Comparison of ENCODE assay signal across 13 mouse cellular contexts in the genomic region with DNA sequence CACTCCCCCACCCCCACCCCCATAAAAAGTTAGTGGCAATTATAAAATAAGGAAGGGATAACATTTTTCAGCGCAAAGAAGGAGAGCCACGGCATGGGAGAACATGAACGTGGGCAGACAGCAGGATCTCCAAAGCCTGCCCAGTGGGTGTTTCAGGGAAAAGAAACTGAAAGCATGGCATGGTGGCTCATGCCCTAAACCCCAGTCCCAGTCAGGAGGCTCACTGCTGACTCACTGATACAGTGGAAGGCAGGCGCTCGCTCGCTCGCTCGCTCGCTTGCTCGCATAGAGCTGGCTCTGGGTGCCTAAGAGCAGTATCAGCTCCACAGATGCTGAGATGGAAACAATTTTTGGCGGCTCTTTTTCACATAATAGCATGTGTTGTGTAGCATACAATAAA. TPM values are rescaled to one million over a fixed set of nuclear protein-coding genes. Genes with fewer than 3 reads are reported as not detected.
DNase-seq lines count a peak whose midpoint lies in the region; ATAC-seq and TF ChIP-seq lines count a peak whose summit lies in the region.
"Had no signal": no experiment of that assay in that cellular context is flagged by ENCODE, and none has a peak within 500 bp of the region (broad histone marks: within the 10 kb centered on the region; RNA-seq: fewer than 3 reads in every experiment).

No protein-coding gene starts in this region.

- no peak for TF ChIP-seq CTCF in gastrocnemius, adult 2 months (IDR thresholded peaks at IDR 0.05)
- TF ChIP-seq CTCF in stomach, postnatal 0 days (IDR thresholded peaks at IDR 0.05; ENCODE audit: low read depth), result no peak

- peak; percentile 88 for ATAC-seq in granulocyte monocyte progenitor cell, adult 5-6 weeks (replicated peaks; ENCODE audit: poor library complexity, severe bottlenecking)
- peak; percentile 73; the same call in 1 of the 2 replicates for ATAC-seq in stomach, postnatal 0 days (ENCODE audit: low FRiP score, low TSS enrichment)

- no peak for TF ChIP-seq EP300 in stomach, postnatal 0 days (optimal IDR thresholded peaks at IDR 0.05)

- no peaks in the 10 kb centered on the region for H3K36me3 ChIP-seq in stomach, postnatal 0 days (ENCODE audit: control insufficient read depth, insufficient read depth, low read length)
- H3K36me3 ChIP-seq: embryonic facial prominence, embryonic 15.5 days; limb, embryonic 13.5 days had no signal

- no peak for DNase-seq in gastrocnemius, adult 2 months
- DNase-seq in gastrocnemius, postnatal 4 days (ENCODE audit: low spot score in 2 of 2), result no peak
- DNase-seq in right cerebral cortex, adult 18-20 months, result peak; percentile 47
- no peak for DNase-seq in right cerebral cortex, postnatal 10 days (ENCODE audit: low spot score in 2 of 2)
- DNase-seq in stomach, postnatal 0 days (ENCODE audit: low spot score), result peak; percentile 42
- no peak for DNase-seq in adrenal gland, postnatal 4 days (ENCODE audit: low spot score in 2 of 2)
- no peak for DNase-seq in ovary, postnatal 36 days (ENCODE audit: low spot score)
- DNase-seq: kidney, adult 8-10 months had no signal

- no peaks in the 10 kb centered on the region for H3K27me3 ChIP-seq in stomach, postnatal 0 days (ENCODE audit: control insufficient read depth, insufficient read depth, low read length)
- H3K27me3 ChIP-seq: embryonic facial prominence, embryonic 15.5 days; limb, embryonic 13.5 days had no signal

- H3K9me3 ChIP-seq in stomach, postnatal 0 days (ENCODE audit: control insufficient read depth, low read length), result no peaks in the 10 kb centered on the region
- H3K9me3 ChIP-seq: embryonic facial prominence, embryonic 15.5 days; limb, embryonic 13.5 days had no signal

- no peaks in the 10 kb centered on the region for H3K4me1 ChIP-seq in stomach, postnatal 0 days (replicated peaks; ENCODE audit: control insufficient read depth, insufficient read depth)

- 71% methylated on average over 11 of the region's 11 CpGs for WGBS in stomach, postnatal 0 days

- no peak overlapping the region for H3K9ac ChIP-seq in stomach, postnatal 0 days (ENCODE audit: low read length)
- H3K9ac ChIP-seq: embryonic facial prominence, embryonic 15.5 days; limb, embryonic 13.5 days had no signal

- intact Hi-C loops in gastrocnemius, adult 2 months (cut with DNase I), result no loop called here

- no peak overlapping the region for H3K27ac ChIP-seq in gastrocnemius, adult 2 months
- H3K27ac ChIP-seq in stomach, postnatal 0 days (replicated peaks), result peak overlapping the region; percentile 40; the same call in 1 of the 2 replicates
- H3K27ac ChIP-seq: limb, embryonic 13.5 days had no signal

- no peak overlapping the region for H3K4me2 ChIP-seq in stomach, postnatal 0 days (replicated peaks; ENCODE audit: low read depth)
- H3K4me2 ChIP-seq: embryonic facial prominence, embryonic 15.5 days; limb, embryonic 13.5 days had no signal

- peak overlapping the region; percentile 39 for H3K4me3 ChIP-seq in gastrocnemius, adult 2 months
- no peak overlapping the region for H3K4me3 ChIP-seq in stomach, postnatal 0 days (ENCODE audit: low read depth, low read length)
- H3K4me3 ChIP-seq: embryonic facial prominence, embryonic 15.5 days; limb, embryonic 13.5 days had no signal

RNA-seq across cellular contexts. Expression of a gene that starts 3.8 kb away (rescaled TPM):
- total RNA-seq in gastrocnemius, adult 2 months (2021), result not detected
- total RNA-seq in gastrocnemius, postnatal 4 days (2021), result not detected
- 0.56 TPM in 1 of 2 replicates, not detected in the other for total RNA-seq in granulocyte monocyte progenitor cell, adult 5-6 weeks (2014; fragmentation: Nextera tagmentation)
- total RNA-seq in granulocyte monocyte progenitor cell, adult 5-6 weeks (2017), result not detected in 2 replicates
- 0.05 TPM in 1 of 2 replicates, not detected in the other for polyA plus RNA-seq in stomach, postnatal 0 days (2015; fragmentation: Nextera tagmentation; extraction: Ambion mirVana)
- total RNA-seq in adrenal gland, postnatal 4 days (2021), result not detected
- polyA plus RNA-seq: brain, embryonic 14.5 days; embryonic facial prominence, embryonic 15.5 days; limb, embryonic 13.5 days had no signal

RNA-seq across cellular contexts. Expression of a gene that starts 16.8 kb away (rescaled TPM):
- 10 to 100 TPM; 60.6 to 85.4 TPM for total RNA-seq in gastrocnemius, adult 2 months (2021)
- 100 to 1,000 TPM; 168 to 182 TPM for total RNA-seq in gastrocnemius, postnatal 4 days (2021)
- total RNA-seq in granulocyte monocyte progenitor cell, adult 5-6 weeks (2014; fragmentation: Nextera tagmentation), result 1,957 and 2,269 TPM in 2 replicates
- 1,824 and 1,957 TPM in 2 replicates for total RNA-seq in granulocyte monocyte progenitor cell, adult 5-6 weeks (2017)
- polyA plus RNA-seq in stomach, postnatal 0 days (2015; fragmentation: Nextera tagmentation; extraction: Ambion mirVana), result 445 and 475 TPM in 2 replicates
- 100 to 1,000 TPM; 290 to 339 TPM for total RNA-seq in adrenal gland, postnatal 4 days (2021)

RNA-seq across cellular contexts. Expression of a gene that starts 21.7 kb away (rescaled TPM):
- total RNA-seq in gastrocnemius, adult 2 months (2021), result not detected
- total RNA-seq in gastrocnemius, postnatal 4 days (2021), result not detected
- total RNA-seq in granulocyte monocyte progenitor cell, adult 5-6 weeks (2014; fragmentation: Nextera tagmentation), result not detected in 2 replicates
- not detected in 2 replicates for total RNA-seq in granulocyte monocyte progenitor cell, adult 5-6 weeks (2017)
- not detected in 2 replicates for polyA plus RNA-seq in stomach, postnatal 0 days (2015; fragmentation: Nextera tagmentation; extraction: Ambion mirVana)
- under 1 TPM in 1 of 2 experiments, not detected in 1; 0.45 TPM for total RNA-seq in adrenal gland, postnatal 4 days (2021)
- total RNA-seq: heart, adult 8-10 months had no signal
- polyA plus RNA-seq: brain, embryonic 14.5 days; limb, embryonic 13.5 days had no signal

RNA-seq across cellular contexts. Expression of a gene that starts 21.8 kb away (rescaled TPM):
- total RNA-seq in gastrocnemius, adult 2 months (2021), result not detected
- total RNA-seq in gastrocnemius, postnatal 4 days (2021), result not detected
- total RNA-seq in granulocyte monocyte progenitor cell, adult 5-6 weeks (2014; fragmentation: Nextera tagmentation), result not detected in 2 replicates
- total RNA-seq in granulocyte monocyte progenitor cell, adult 5-6 weeks (2017), result not detected in 2 replicates
- polyA plus RNA-seq in stomach, postnatal 0 days (2015; fragmentation: Nextera tagmentation; extraction: Ambion mirVana), result not detected in 2 replicates
- not detected for total RNA-seq in adrenal gland, postnatal 4 days (2021)
- total RNA-seq: heart, adult 8-10 months had no signal
- polyA plus RNA-seq: brain, embryonic 14.5 days; embryonic facial prominence, embryonic 15.5 days; limb, embryonic 13.5 days had no signal

RNA-seq across cellular contexts. Expression of a gene that starts 46.1 kb away (rescaled TPM):
- 1 to 10 TPM; 5.7 to 6.3 TPM for total RNA-seq in gastrocnemius, adult 2 months (2021)
- total RNA-seq in gastrocnemius, postnatal 4 days (2021), result 10 to 100 TPM; 11.4 to 12.8 TPM
- total RNA-seq in granulocyte monocyte progenitor cell, adult 5-6 weeks (2014; fragmentation: Nextera tagmentation), result 12.2 and 13.2 TPM in 2 replicates
- total RNA-seq in granulocyte monocyte progenitor cell, adult 5-6 weeks (2017), result 10.7 and 12.5 TPM in 2 replicates
- polyA plus RNA-seq in stomach, postnatal 0 days (2015; fragmentation: Nextera tagmentation; extraction: Ambion mirVana), result 2.7 and 3.2 TPM in 2 replicates
- 10 to 100 TPM; 19.5 to 22.3 TPM for total RNA-seq in adrenal gland, postnatal 4 days (2021)

Comparison
In these comparisons a context has a peak if more than half of its experiments do, and no peak if none do; other contexts are left out.
1. DNase-seq: peak in right cerebral cortex, adult 18-20 months (single experiment) and stomach, postnatal 0 days (single experiment); none in gastrocnemius, adult 2 months (single experiment), gastrocnemius, postnatal 4 days (0 of 2), right cerebral cortex, postnatal 10 days (0 of 2), adrenal gland, postnatal 4 days (0 of 2) and ovary, postnatal 36 days (single experiment).
2. RNA of a gene that starts 16.8 kb away (total RNA-seq): 1,824 to 2,269 TPM in granulocyte monocyte progenitor cell, adult 5-6 weeks; 290 to 339 TPM in adrenal gland, postnatal 4 days, 168 to 182 TPM in gastrocnemius, postnatal 4 days and 60.6 to 85.4 TPM in gastrocnemius, adult 2 months; every median in the first group is over 4 times any median in the second.